Mouse (Mus musculus) testis, adult 2 months (tissue): ENCODE results near the gene Vmn2r103. TPM values are rescaled to one million over a fixed set of nuclear protein-coding genes. Genes with fewer than 3 reads are reported as not detected.

Experiments
- H3K27ac ChIP-seq: fragments of 200-500 bp; 2 replicates; pipeline ENCODE4 v1.5.1; 2012; ENCODE audit warnings: low read depth, low read length; ENCODE audit not compliant: control insufficient read depth, insufficient read depth
- H3K27me3 ChIP-seq: fragments of 200-500 bp; 2 replicates; pipeline ENCODE4 v1.6.1; 2012; ENCODE audit warnings: mild to moderate bottlenecking, low read length, moderate library complexity; ENCODE audit not compliant: control insufficient read depth, insufficient read depth
- H3K36me3 ChIP-seq: fragments of 200-500 bp; 2 replicates; pipeline ENCODE4 v1.6.1; 2012; ENCODE audit warnings: mild to moderate bottlenecking, low read length; ENCODE audit not compliant: control insufficient read depth, insufficient read depth
- H3K4me1 ChIP-seq: fragments of 200-500 bp; 2 replicates; pipeline ENCODE4 v1.6.1; 2012; ENCODE audit warnings: low read length; ENCODE audit not compliant: control insufficient read depth, insufficient read depth
- H3K4me3 ChIP-seq: fragments of 200-500 bp; 2 replicates; pipeline ENCODE4 v1.5.1; 2012; ENCODE audit warnings: low read depth, mild to moderate bottlenecking, low read length, moderate library complexity, mixed read lengths; ENCODE audit not compliant: control insufficient read depth
- CTCF ChIP-seq: fragments of 200-500 bp; IDR thresholded peaks from 2 replicates; pipeline ENCODE4 v1.5.1; 2012; ENCODE audit warnings: low read depth, mild to moderate bottlenecking, inconsistent platforms, low read length, moderate library complexity; ENCODE audit not compliant: control insufficient read depth, insufficient read depth, insufficient replicate concordance
- POLR2A ChIP-seq: fragments of 200-500 bp; IDR thresholded peaks from 2 replicates; pipeline ENCODE4 v1.6.1; 2012; ENCODE audit warnings: low read depth, mild to moderate bottlenecking, inconsistent platforms, low read length, moderate library complexity; ENCODE audit not compliant: control insufficient read depth
- polyA plus RNA-seq: library from polyadenylated mRNA; depleted of rRNA; stranded (reverse); fragments of >200 nt; gene quantifications from 2 replicates; pipeline ENCODE4 v1.2.3, GENCODE M21; 2012; rRNA removed

The Vmn2r103 gene
- polyA plus RNA-seq, result not detected in 2 replicates

DNA sequence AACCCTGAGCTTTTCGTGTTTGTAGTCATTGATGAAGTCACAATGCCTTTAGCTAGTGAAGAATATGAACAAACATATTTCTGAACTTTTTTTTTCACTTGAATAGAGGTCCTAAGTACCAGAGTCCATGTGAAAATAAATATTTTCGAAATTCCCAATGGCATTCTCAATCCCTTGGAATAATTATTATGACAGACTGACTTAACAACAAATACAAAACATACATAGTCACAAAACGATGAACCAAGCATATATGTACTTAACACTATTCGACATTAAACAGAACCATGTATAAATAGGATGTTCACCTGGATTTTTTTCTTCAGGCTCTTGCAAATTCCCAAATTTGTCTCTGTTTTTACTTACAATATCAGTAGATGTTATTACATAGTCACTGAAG, at the start of gene Vmn2r103:
Vmn2r103 (plus strand) TSS at position 301 of the 400 bp plus-strand sequence.
- no peak within 1 kb of the TSS for H3K27ac ChIP-seq
- H3K27me3 ChIP-seq, result no peaks in the 10 kb centered on the region
- no peaks in the 10 kb centered on the region for H3K4me1 ChIP-seq
- TF ChIP-seq POLR2A (no peak), CTCF (no peak)
- no peaks in the 10 kb centered on the region for H3K36me3 ChIP-seq
- H3K4me3 ChIP-seq, result no peak within 1 kb of the TSS

DNA sequence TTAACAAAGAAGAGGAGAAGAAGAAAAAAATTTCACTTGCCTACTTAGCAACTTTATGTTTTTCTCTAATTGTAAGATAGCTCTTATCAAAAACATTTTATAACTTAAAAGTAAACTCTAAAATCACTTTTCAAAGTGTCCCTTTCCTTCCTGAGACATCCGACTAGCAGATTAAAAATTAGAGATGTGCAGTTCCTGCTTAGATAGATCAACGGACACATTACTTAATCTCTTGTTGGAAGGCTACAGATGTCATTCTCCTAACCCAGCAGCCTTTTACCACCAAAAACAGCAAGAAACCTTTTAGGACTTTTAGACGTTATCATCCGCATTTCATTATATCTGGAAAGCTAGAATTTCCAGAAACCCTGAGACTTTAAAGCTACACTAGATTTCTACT, 5.8 kb downstream of the Vmn2r103 start:
- Histone ChIP-seq H3K27ac (no peak overlapping the region), H3K4me1 (no peaks in the 10 kb centered on the region), H3K27me3 (no peaks in the 10 kb centered on the region), H3K4me3 (no peak overlapping the region), H3K36me3 (no peaks in the 10 kb centered on the region)
- TF ChIP-seq POLR2A (no peak), CTCF (no peak)

DNA sequence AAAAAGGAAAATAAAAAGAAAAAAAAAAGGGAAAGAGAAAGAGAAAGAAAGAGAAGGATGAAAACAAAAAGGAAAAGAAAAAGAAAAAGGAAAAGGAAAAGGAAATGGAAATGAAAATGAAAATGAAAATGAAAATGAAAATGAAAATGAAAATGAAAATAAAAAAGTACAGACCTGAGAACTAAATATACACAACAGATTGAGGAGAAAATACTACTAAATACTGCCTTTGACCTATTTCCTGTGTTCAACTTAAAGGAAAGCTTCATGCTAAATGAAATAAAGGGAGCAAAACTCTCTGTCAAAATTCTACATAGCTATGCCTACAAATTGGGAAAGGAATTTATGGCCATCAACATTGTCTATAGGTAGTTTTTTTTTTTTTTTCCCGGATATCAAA, 16.1 kb downstream of the Vmn2r103 start:
- H3K36me3 ChIP-seq, result no peaks in the 10 kb centered on the region
- H3K27me3 ChIP-seq, result no peaks in the 10 kb centered on the region
- TF ChIP-seq POLR2A (no peak), CTCF (no peak)
- no peaks in the 10 kb centered on the region for H3K4me1 ChIP-seq
- H3K4me3 ChIP-seq, result no peak overlapping the region
- no peak overlapping the region for H3K27ac ChIP-seq

Other genes with a start within 250 kb of the Vmn2r103 start
- gene Vmn2r101, start 196.1 kb upstream of the Vmn2r103 start, polyA plus RNA-seq, result not detected in 2 replicates
- gene Vmn2r102, start 113.0 kb upstream of the Vmn2r103 start, polyA plus RNA-seq, result not detected in 2 replicates